Mouse (Mus musculus): ENCODE data around the gene Spata45.

GRCm38 (mm10) chr1:191073486-191073885 is 37.0 kb downstream of the Spata45 start:
- TF ChIP-seq ZC3H11A (IDR thresholded peaks at IDR 0.05; ENCODE audit: borderline replicate concordance, low read depth, low read length) (no peak), ZNF384 (IDR thresholded peaks at IDR 0.05; ENCODE audit: low read depth, low read length) (no peak), HCFC1 (IDR thresholded peaks at IDR 0.05; ENCODE audit: borderline replicate concordance, insufficient read depth, low read length) (no peak), CHD2 (IDR thresholded peaks at IDR 0.05; ENCODE audit: low read depth, low read length) (no peak)
